Mouse (Mus musculus) heart, adult 18-20 months (tissue): Measurements from ENCODE around the gene Olfr449. TPM values are rescaled to one million over a fixed set of nuclear protein-coding genes. Genes with fewer than 3 reads are reported as not detected.

Source experiments
- DNase-seq, 2 experiments: peaks; one replicate each; pipeline ENCODE4 v3.0.0; 2021 to 2022; ENCODE audit warnings: mixed read lengths in 1 of 2
- long read RNA-seq, 2 experiments: library from polyadenylated mRNA; stranded (forward); transcript quantifications; one replicate each; pipeline ENCODE4 v2.0.0; 2021
- total RNA-seq, 2 experiments: library from RNA; stranded (reverse); gene quantifications; 2 replicates each; pipeline ENCODE4 v1.2.3; 2021

Olfr449 gene
- not detected for total RNA-seq
- long read RNA-seq, experiment 1 = 0 reads
- long read RNA-seq, experiment 2 = 0 reads

DNA sequence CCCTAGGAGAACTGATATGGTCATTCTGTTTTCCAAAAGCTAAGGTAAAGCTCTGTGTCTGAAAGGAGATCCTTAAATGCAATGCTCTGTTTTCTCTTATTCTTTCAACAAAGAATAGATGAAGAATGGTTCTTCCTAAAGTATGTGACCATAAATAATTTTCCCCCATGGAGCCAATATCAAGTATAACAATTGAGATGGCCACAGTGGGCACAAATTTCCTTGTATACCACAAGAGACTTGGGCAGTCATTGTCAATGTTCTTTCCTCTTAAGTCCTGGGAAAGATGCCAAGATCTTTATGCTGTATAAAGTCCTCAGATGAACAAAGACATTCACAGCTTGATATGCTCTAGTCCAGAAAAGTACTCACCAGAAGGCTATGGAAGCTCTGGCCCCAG lies at the start of gene Olfr449:
Gene Olfr449 (plus strand): TSS at position 301 of the 400 bp plus-strand sequence.
- DNase-seq = no peak

GRCm38 (mm10) chr6:42784793-42785192 lies 49.4 kb upstream of the Olfr449 start, which contains the start of gene Olfr452:
Gene Olfr452 (plus strand): TSS chr6:42785093.
- DNase-seq = no peak

- no peak for DNase-seq
Observed at GRCm38 (mm10) chr6:42790247-42790948, 43.8 kb upstream of the Olfr449 start.

DNA sequence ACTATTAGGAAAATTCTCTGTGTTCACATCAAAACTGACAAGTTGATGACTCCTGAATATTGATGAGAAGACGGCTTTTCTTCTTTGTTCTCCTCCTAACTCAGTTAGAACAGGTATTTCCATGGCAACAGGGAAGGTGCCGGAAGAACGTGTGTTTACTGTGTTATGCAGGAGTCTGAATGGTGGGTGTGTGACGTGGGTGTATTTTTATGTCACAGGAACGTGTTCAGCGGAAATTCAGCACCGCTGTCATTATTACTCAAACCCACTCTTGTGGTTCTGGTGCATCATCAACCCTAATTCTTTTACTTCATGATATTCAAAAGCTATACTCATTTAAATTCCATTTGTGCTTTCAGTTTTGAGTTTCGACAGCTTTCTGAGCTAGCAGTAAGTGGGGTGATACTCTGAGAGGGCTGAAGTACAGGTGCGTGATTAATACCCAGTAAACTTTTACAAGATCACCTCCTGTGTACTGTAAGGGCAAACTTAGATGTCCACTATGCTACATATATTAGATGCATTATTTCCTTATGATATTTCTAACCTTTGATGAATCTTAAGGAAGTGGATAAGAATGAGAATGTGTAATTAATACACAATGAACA lies 43.1 kb upstream of the Olfr449 start:
- DNase-seq = no peak

DNA sequence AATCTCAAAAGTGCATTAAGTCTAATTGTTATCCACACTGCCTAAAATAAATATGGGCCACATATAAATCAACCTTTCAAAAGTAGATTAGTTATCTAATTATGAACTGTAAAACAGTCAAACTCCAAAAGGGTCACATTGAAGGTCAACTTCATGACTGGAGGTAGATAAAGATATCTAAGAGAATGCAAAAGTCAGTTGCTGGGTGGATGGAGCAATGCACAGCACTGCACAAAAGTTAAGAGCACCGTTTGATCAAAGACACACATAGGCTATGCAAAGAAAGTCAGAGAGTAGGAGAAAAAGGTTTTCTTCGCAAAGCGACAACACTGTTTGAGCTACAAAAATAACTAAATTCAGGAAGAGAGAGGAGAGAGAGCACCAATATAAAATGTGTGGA lies 39.2 kb upstream of the Olfr449 start:
- DNase-seq = no peak

- no peak for DNase-seq
Observed at GRCm38 (mm10) chr6:42811639-42812038, 22.5 kb upstream of the Olfr449 start, which contains the start of gene Olfr450. Gene Olfr450 (plus strand): TSS chr6:42811939.

DNA sequence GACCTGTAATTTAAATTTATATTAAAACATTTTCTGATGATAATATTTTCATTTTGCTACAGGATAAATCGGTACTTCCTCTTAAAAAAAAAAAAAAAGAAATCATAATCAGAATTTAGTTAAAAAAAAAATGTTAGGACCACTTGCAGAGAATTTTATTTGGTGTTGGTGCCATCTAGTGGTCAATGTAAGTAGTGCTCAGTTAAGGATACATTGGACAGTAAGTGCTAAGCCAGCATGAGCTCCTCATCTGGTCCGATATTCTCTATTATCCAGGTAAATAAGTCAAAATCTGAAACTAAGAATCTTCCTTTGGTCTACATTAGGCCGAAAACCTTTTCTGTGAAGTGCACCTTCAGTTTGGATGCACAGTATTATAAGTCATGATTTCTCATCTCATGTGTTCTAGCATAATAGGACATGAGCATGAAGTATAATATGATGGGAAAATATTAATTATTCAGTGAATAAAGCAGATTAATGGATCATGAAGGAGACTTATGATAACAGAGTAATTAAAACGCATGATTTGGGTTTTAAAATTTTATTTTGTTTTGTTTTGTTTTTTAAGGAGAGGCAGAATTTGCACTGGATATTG lies 26.1 kb downstream of the Olfr449 start:
- peak; percentile 12 to 61 for DNase-seq

DNA sequence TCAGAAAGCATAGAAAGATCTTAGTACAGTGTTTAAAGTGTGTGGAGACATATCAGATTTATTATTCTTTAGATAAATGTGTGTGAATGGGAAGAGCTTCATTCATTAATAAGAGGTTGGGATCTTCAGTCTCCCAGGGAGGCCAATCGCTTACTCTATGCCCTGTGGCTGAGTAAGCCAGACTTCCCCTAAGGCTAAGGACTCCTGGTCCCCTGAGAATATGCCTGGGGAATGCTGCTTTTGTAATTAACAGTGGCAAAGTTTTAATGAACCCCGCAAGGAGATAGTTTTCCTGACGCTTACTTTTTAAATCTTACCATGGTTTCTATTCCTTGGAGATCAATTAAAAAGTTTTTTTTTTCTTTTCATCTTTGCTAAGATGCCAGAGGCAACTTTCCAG lies 35.5 kb downstream of the Olfr449 start:
- no peak for DNase-seq

DNA sequence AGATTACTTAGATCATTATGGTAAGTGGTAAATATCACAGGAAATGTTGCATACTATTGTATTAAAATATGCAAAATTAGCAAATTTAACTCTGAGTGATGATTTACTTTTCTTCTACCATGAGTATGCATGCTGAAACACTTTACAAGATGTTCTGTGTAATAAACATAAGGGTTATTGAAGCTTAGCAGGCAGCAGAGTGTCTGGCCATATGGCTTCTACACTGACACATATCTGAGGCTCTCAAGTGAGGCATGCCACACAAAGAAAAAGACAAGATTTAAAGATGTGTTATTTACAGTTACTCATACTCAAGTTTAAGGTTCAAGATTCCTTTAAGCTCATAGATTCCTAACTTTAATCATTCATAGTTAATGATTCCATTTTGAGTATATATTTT lies 42.1 kb downstream of the Olfr449 start:
- DNase-seq = no peak

Other genes starting within 250 kb of the Olfr449 start
- gene Tcaf3, start 236.7 kb upstream of the Olfr449 start, total RNA-seq = not detected
- gene Tcaf2, start 189.1 kb upstream of the Olfr449 start, total RNA-seq = 1 to 10 TPM; 2.8 to 5.0 TPM
- gene Tcaf1, start 124.3 kb upstream of the Olfr449 start, total RNA-seq = 1 to 10 TPM; 7.4 to 8.1 TPM
- not detected for gene Olfr453, start 95.0 kb upstream of the Olfr449 start, total RNA-seq
- gene Olfr38, start 78.0 kb upstream of the Olfr449 start, total RNA-seq = not detected
- gene Olfr452, start 49.3 kb upstream of the Olfr449 start, total RNA-seq = not detected
- not detected for gene Olfr450, start 22.4 kb upstream of the Olfr449 start, total RNA-seq
- gene Olfr448, start 56.1 kb downstream of the Olfr449 start, total RNA-seq = not detected
- not detected for gene Olfr447, start 74.5 kb downstream of the Olfr449 start, total RNA-seq
- gene Olfr446, start 87.0 kb downstream of the Olfr449 start, total RNA-seq = not detected
- gene Olfr444, start 114.7 kb downstream of the Olfr449 start, total RNA-seq = not detected